Mouse (Mus musculus): ENCODE measurements around the gene Papolb.

DNA sequence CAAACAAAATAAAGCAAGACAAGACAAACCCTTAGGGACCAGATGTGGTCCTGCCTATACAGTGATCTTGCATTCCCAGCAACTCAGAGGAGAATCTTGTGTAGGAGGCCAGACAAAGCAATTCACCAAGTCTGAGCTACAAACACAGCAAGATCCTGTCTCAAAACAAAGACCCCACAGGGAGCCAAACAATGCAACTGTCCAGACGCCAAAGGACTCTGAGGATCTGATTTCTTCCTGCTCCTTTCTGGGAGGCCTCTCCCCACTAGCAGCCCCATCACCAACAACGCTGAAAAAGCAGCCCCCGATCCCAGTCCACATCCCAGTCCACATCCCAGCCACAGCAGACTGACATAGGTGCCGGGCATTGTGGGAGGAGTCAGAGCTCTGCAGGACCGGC, 16.5 kb upstream of the Papolb start:
- TF ChIP-seq CTCF (IDR thresholded peaks at IDR 0.05; ENCODE audit: low read depth) (no peak), EP300 (optimal IDR thresholded peaks at IDR 0.05) (no peak)
